ENCODE assay signal across 20 mouse cellular contexts in the genomic region with DNA sequence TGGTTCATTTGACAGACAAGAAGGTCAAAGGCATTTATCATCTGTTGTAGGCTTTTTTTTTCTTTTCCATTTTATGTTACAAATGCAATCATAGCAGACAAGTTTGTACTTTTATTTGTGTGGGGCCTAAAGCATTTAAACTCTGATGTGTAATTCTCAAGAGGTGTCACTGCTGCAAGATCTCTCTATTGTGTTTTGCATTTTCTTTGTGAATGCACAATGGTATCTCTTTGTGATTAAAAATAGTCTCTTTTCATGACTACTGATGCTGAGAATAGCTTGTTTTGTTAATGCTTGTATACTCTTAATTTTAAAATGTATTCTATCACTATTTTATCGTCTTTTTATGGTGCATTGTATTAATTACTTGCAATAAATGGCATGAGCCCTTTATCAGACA. TPM values are rescaled to one million over a fixed set of nuclear protein-coding genes. Genes with fewer than 3 reads are reported as not detected.
"Had no signal": no experiment of that assay in that cellular context is flagged by ENCODE, and none has a peak within 500 bp of the region (broad histone marks: within the 10 kb centered on the region; RNA-seq: fewer than 3 reads in every experiment).

No protein-coding gene starts in this region.

RNA-seq across cellular contexts. Expression of a gene that starts 8.5 kb away (rescaled TPM):
- polyA plus RNA-seq: gonadal fat pad, adult 2 months; heart, adult 2 months; heart, embryonic 11.5 days; heart, embryonic 13.5 days; heart, embryonic 15.5 days; heart, postnatal 0 days; hindbrain, embryonic 11.5 days; hindbrain, embryonic 14.5 days; hindbrain, postnatal 0 days; intestine, embryonic 14.5 days; intestine, embryonic 16.5 days; kidney, adult 2 months; kidney, embryonic 15.5 days; kidney, postnatal 0 days; large intestine, adult 2 months; limb, embryonic 11.5 days; limb, embryonic 13.5 days; limb, embryonic 15.5 days; liver, adult 2 months; liver, embryonic 12.5 days had no signal

RNA-seq across cellular contexts. Expression of a gene that starts 21.7 kb away (rescaled TPM):
- polyA plus RNA-seq: gonadal fat pad, adult 2 months; heart, adult 2 months; heart, embryonic 11.5 days; heart, embryonic 13.5 days; heart, embryonic 15.5 days; heart, postnatal 0 days; hindbrain, embryonic 11.5 days; hindbrain, embryonic 14.5 days; hindbrain, postnatal 0 days; intestine, embryonic 14.5 days; intestine, embryonic 16.5 days; kidney, adult 2 months; kidney, embryonic 15.5 days; kidney, postnatal 0 days; large intestine, adult 2 months; limb, embryonic 11.5 days; limb, embryonic 13.5 days; limb, embryonic 15.5 days; liver, adult 2 months; liver, embryonic 12.5 days had no signal

RNA-seq across cellular contexts. Expression of a gene that starts 23.0 kb away (rescaled TPM):
- polyA plus RNA-seq: gonadal fat pad, adult 2 months; heart, adult 2 months; heart, embryonic 11.5 days; heart, embryonic 13.5 days; heart, embryonic 15.5 days; heart, postnatal 0 days; hindbrain, embryonic 11.5 days; hindbrain, embryonic 14.5 days; intestine, embryonic 14.5 days; intestine, embryonic 16.5 days; kidney, adult 2 months; kidney, embryonic 15.5 days; kidney, postnatal 0 days; large intestine, adult 2 months; limb, embryonic 13.5 days; limb, embryonic 15.5 days; liver, adult 2 months; liver, embryonic 12.5 days had no signal

RNA-seq across cellular contexts. Expression of a gene that starts 32.1 kb away (rescaled TPM):
- polyA plus RNA-seq: gonadal fat pad, adult 2 months; heart, adult 2 months; heart, embryonic 11.5 days; heart, embryonic 13.5 days; heart, embryonic 15.5 days; heart, postnatal 0 days; hindbrain, embryonic 11.5 days; hindbrain, embryonic 14.5 days; hindbrain, postnatal 0 days; intestine, embryonic 14.5 days; intestine, embryonic 16.5 days; kidney, adult 2 months; kidney, embryonic 15.5 days; kidney, postnatal 0 days; large intestine, adult 2 months; limb, embryonic 11.5 days; limb, embryonic 13.5 days; limb, embryonic 15.5 days; liver, adult 2 months; liver, embryonic 12.5 days had no signal
